Comparison of ENCODE assay signal across 8 mouse cellular contexts in the genomic region with DNA sequence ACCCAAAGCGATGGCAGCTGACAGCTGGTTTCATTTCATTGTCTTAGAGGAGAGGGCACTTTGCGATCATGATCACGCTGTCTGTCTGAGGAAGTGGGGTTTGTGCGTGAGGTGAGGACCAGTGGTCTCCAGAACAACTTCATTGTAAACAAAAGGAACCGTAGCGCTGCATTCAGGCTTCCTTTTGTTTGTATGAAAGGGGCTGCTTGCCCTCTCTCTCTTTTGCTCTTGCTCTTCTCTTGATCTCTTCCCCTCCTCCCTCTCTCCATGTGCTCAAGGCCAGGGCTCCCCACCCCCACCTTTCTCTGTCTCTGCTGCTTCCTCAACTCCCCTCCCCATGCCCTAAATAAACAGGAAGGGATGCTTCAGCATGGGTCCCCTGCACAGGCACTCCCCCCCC. TPM values are rescaled to one million over a fixed set of nuclear protein-coding genes. Genes with fewer than 3 reads are reported as not detected.
A peak's percentile ranks its signal among the peaks of the same experiment; 100 is the strongest.
DNase-seq lines count a peak whose midpoint lies in the region; ATAC-seq lines count a peak whose summit lies in the region.

No protein-coding gene starts in this region.

- no peak for DNase-seq in kidney, postnatal 10 days
- DNase-seq in thymus, postnatal 14 days, result peak; percentile 27
- DNase-seq in right cerebral cortex, adult 18-20 months, result no peak
- DNase-seq in frontal cortex, postnatal 25 days (ENCODE audit: low spot score in 2 of 2), result no peak
- DNase-seq in right cerebral cortex, postnatal 10 days (ENCODE audit: low spot score in 2 of 2), result no peak

- H3K27me3 ChIP-seq in kidney, embryonic 15.5 days, result no peaks in the 10 kb centered on the region

- H3K9ac ChIP-seq in kidney, embryonic 15.5 days, result no peak overlapping the region

- no peak for ATAC-seq in kidney, embryonic 15.5 days (replicated peaks; ENCODE audit: low FRiP score)
- peak; percentile 50 for ATAC-seq in granulocyte monocyte progenitor cell, adult 5-6 weeks (replicated peaks; ENCODE audit: poor library complexity, severe bottlenecking)
- peak; percentile 29 for ATAC-seq in megakaryocyte, adult 5-6 weeks (ENCODE audit: poor library complexity, severe bottlenecking)

- no peak overlapping the region for H3K27ac ChIP-seq in kidney, embryonic 15.5 days

- 27% methylated on average over 6 of the region's 6 CpGs for WGBS in kidney, embryonic 15.5 days

- peaks cover 14% of the 10 kb centered on the region for H3K4me1 ChIP-seq in kidney, embryonic 15.5 days

- no peaks in the 10 kb centered on the region for H3K9me3 ChIP-seq in kidney, embryonic 15.5 days (replicated peaks)

- H3K4me2 ChIP-seq in kidney, embryonic 15.5 days, result peak overlapping the region; percentile 2; the same call in 1 of the 2 replicates

- H3K36me3 ChIP-seq in kidney, embryonic 15.5 days, result no peaks in the 10 kb centered on the region

- H3K4me3 ChIP-seq in kidney, embryonic 15.5 days (replicated peaks), result no peak overlapping the region

RNA-seq across cellular contexts. Expression of gene Nap1l1, which starts 51.0 kb away (rescaled TPM):
- polyA plus RNA-seq in kidney, embryonic 15.5 days (2015; fragmentation: Nextera tagmentation; extraction: Ambion mirVana), result 249 and 270 TPM in 2 replicates
- total RNA-seq in granulocyte monocyte progenitor cell, adult 5-6 weeks (2014; fragmentation: Nextera tagmentation), result 583 and 666 TPM in 2 replicates
- 670 and 682 TPM in 2 replicates for total RNA-seq in granulocyte monocyte progenitor cell, adult 5-6 weeks (2017)
- total RNA-seq in megakaryocyte, adult 5-6 weeks (2015), result 369 and 375 TPM in 2 replicates
- 346 and 431 TPM in 2 replicates for total RNA-seq in megakaryocyte, adult 5-6 weeks (2017)
